Mouse (Mus musculus) myocyte (in vitro differentiated cells): ENCODE measurements around the gene Stx12.

Source experiments
- CEBPB ChIP-seq: IDR thresholded peaks from 2 replicates; pipeline ENCODE4 v1.6.1; 2011; ENCODE audit warnings: mild to moderate bottlenecking, moderate library complexity; ENCODE audit not compliant: poor library complexity, insufficient read depth, severe bottlenecking
- E2F4 ChIP-seq: IDR thresholded peaks from one replicate; pipeline ENCODE4 v1.6.1; 2011; ENCODE audit warnings: mild to moderate bottlenecking, control low read depth, moderate library complexity; ENCODE audit not compliant: insufficient read depth
- MAX ChIP-seq: IDR thresholded peaks from one replicate; pipeline ENCODE4 v1.6.1; 2011; ENCODE audit warnings: low read depth, mild to moderate bottlenecking, control low read depth
- MYOD1 ChIP-seq, 3 experiments: IDR thresholded peaks; one replicate each; pipeline ENCODE4 v1.6.1; 2011; ENCODE audit warnings: control low read depth in 2 of 3, low read depth in 2 of 3, mild to moderate bottlenecking in 2 of 3, moderate library complexity in 1 of 3; ENCODE audit not compliant: insufficient read length in 2 of 3, control insufficient read depth in 1 of 3
- MYOG ChIP-seq, 3 experiments: IDR thresholded peaks; one replicate each; pipeline ENCODE4 v1.6.1; 2011; ENCODE audit warnings: control low read depth in 2 of 3, low read depth in 2 of 3, mild to moderate bottlenecking in 2 of 3; ENCODE audit not compliant: insufficient read length in 2 of 3, control insufficient read depth in 1 of 3, insufficient read depth in 1 of 3
- POLR2A ChIP-seq: IDR thresholded peaks from one replicate; pipeline ENCODE4 v1.6.1; 2011; ENCODE audit warnings: low read depth, mild to moderate bottlenecking, control low read depth, moderate library complexity; ENCODE audit not compliant: insufficient read length
- POLR2AphosphoS2 ChIP-seq: IDR thresholded peaks from one replicate; pipeline ENCODE4 v1.6.1; 2011; ENCODE audit warnings: low read depth, control low read depth; ENCODE audit not compliant: insufficient read length
- REST ChIP-seq: IDR thresholded peaks from one replicate; pipeline ENCODE4 v1.6.1; 2011; ENCODE audit warnings: mild to moderate bottlenecking, control low read depth, moderate library complexity; ENCODE audit not compliant: insufficient read depth, insufficient read length
- TCF12 ChIP-seq: IDR thresholded peaks from one replicate; pipeline ENCODE4 v1.6.1; 2011; ENCODE audit warnings: mild to moderate bottlenecking, control low read depth; ENCODE audit not compliant: poor library complexity, insufficient read depth, severe bottlenecking
- TCF3 ChIP-seq: IDR thresholded peaks from one replicate; pipeline ENCODE4 v1.6.1; 2011; ENCODE audit warnings: low read depth, control low read depth; ENCODE audit not compliant: insufficient read length
- USF1 ChIP-seq: IDR thresholded peaks from one replicate; pipeline ENCODE4 v1.6.1; 2011; ENCODE audit warnings: low read depth, mild to moderate bottlenecking, control low read depth, moderate library complexity

DNA sequence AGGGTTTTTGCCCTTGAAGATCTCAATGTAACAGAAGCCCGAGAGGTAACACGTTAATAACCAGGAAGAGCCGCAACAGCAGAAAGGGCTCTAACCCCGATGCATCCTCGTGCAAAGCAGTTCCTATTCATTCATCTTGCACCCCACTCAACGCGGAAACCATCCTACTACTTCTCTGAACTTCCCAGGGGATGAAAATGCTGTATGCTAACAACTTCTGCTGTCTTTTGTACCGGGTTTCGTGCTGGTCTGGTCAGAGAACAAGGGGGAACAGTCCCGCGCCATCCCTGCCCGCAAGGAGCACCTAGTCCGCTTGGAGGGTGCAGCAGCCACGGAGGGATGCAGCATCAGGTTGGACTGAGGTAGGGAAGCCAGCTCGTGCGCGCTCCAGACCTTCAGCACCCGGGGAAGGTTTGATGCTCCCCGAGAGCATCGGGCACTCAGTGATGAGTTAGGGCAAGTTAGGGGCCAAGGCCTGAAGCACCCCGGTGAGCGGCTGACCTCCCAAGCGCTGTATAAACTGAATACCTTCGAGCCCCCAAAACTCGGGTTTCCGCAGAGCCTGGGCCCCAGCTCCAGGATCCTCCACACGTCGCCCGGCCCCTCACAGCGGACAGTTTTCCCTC lies 41.9 kb downstream of the Stx12 start:
- no peak for TF ChIP-seq POLR2A
- TF ChIP-seq E2F4 = no peak
- no peak for TF ChIP-seq TCF3
- TF ChIP-seq TCF12 = no peak
- no peak for TF ChIP-seq MAX
- no peak for TF ChIP-seq USF1
- no peak for TF ChIP-seq MYOD1 (IDR thresholded peaks at IDR 0.05; ENCODE audit: control insufficient read depth in 1 of 3, insufficient read length in 2 of 3, low read depth in 2 of 3)
- no peak for TF ChIP-seq CEBPB
- TF ChIP-seq REST = no peak
- no peak for TF ChIP-seq MYOG (IDR thresholded peaks at IDR 0.05; ENCODE audit: control insufficient read depth in 1 of 3, insufficient read depth in 1 of 3, insufficient read length in 2 of 3, low read depth in 2 of 3)
- TF ChIP-seq POLR2AphosphoS2 = no peak
